Mouse (Mus musculus): ENCODE measurements around the gene Uxs1. TPM values are rescaled to one million over a fixed set of nuclear protein-coding genes. Genes with fewer than 3 reads are reported as not detected.

Uxs1 gene
- 10 to 100 TPM; 11.4 to 15.0 TPM for total RNA-seq (2021)
- long read RNA-seq, experiment 1, full-length matches to known transcripts, result 3 of 8 reads
- long read RNA-seq, experiment 1, partial matches to known transcripts, result 2 of 8 reads
- long read RNA-seq, experiment 1, other reads (novel, unspliced or antisense), result 3 of 8 reads
- long read RNA-seq, experiment 2, full-length matches to known transcripts, result 7 of 13 reads
- long read RNA-seq, experiment 2, partial matches to known transcripts, result 0 of 13 reads
- long read RNA-seq, experiment 2, other reads (novel, unspliced or antisense), result 6 of 13 reads

- intact Hi-C loops (cut with DNase I; ENCODE audit: low total_unique reads), result no loop called here
- peak; percentile 98 for DNase-seq
Observed at GRCm38 (mm10) chr1:43827763-43828194, at the start of gene Uxs1. Gene Uxs1 (minus strand): TSS chr1:43827800.

- DNase-seq, result no peak
- intact Hi-C loops (cut with DNase I; ENCODE audit: low total_unique reads), result no loop called here
Observed at GRCm38 (mm10) chr1:43877233-43877632, 49.6 kb upstream of the Uxs1 start.

GRCm38 (mm10) chr1:43871116-43871515, 43.5 kb upstream of the Uxs1 start:
- intact Hi-C loops (cut with DNase I; ENCODE audit: low total_unique reads), result no loop called here

DNA sequence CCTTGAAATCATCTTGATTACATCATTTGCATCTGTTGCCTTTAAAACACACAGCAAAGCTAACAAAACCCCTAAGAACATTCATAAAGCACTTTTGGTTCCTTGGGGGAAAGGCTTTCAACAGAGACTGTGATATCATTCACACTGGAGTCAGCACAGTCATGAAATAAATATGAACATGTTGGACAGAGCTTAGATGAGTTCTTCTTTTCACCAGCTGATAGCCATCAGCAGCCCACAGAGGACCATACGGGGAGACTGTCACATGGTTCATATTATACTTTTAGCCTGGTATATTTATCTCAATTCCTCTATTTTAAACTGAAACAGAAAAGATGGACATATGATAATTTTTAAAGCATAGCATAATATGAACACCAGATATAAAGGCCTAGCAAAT, 40.9 kb upstream of the Uxs1 start:
- intact Hi-C loops (cut with DNase I; ENCODE audit: low total_unique reads), result no loop called here
- DNase-seq, result no peak

More at GRCm38 (mm10) chr1:43871116-43871515, 43.5 kb upstream of the Uxs1 start:
- DNase-seq, result no peak

DNA sequence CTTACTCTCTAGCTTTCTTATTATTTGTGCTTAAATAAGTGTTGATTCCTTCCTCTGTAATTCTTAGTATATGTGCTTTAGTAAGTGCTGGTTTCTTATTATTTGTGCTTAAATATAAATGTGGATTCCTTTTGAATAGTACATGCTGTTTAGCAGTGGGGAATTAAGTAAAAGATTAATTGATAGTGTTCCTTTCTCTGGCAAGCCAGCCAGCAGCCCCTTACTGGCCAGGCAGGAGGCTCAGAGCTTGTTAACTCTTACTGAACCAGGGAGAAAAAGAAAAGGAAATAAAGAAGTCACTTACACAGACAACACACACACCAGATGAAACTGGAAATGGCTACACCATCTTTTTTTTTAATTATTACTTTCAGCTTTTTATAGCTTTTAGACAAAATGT, 37.2 kb upstream of the Uxs1 start:
- intact Hi-C loops (cut with DNase I; ENCODE audit: low total_unique reads), result no loop called here
- no peak for DNase-seq

GRCm38 (mm10) chr1:43862614-43863013, 35.0 kb upstream of the Uxs1 start:
- intact Hi-C loops (cut with DNase I; ENCODE audit: low total_unique reads), result no loop called here
- no peak for DNase-seq

- intact Hi-C loops (cut with DNase I; ENCODE audit: low total_unique reads), result no loop called here
- no peak for DNase-seq
Observed at GRCm38 (mm10) chr1:43858988-43859387, 31.4 kb upstream of the Uxs1 start.

DNA sequence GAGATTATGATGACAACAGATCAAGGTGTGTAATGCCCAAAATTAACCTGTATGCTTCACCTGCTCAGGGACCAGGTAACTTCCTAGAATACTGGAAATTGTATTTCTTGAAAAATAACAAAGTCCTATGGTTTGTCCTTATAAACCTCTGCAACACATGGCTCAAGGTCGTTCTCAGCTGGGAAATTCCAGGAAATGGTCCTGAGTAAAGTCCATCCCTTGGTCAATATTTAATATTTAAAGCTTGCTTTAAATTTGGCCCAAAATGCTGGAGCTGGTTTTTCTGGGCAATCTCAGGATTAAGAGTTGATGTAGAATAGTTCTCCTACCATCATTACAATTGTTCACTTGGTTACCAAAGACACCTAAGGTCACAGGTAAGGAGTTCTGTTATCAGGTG, 30.1 kb upstream of the Uxs1 start:
- intact Hi-C loops (cut with DNase I; ENCODE audit: low total_unique reads), result no loop called here
- DNase-seq, result no peak

- DNase-seq, result no peak
- intact Hi-C loops (cut with DNase I; ENCODE audit: low total_unique reads), result no loop called here
Observed at GRCm38 (mm10) chr1:43855591-43855990, 28.0 kb upstream of the Uxs1 start.

DNA sequence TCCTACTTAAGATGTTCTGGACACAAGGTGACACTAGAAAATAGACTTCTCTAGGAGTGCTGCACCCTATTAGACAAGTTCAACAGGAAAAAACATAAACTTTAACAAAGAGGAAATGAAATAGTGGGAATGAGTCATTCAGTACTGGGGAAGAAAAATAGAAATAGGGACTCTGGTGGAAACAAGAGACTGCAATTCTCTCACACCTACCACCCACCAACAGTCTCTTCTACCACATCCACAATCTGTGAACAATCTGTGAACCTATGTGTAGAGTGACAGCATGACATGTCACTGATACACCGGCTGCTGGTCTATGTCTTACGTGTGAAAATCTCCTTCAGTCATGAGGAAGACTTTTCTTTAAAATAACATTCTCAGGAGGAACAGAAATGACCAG, 15.8 kb upstream of the Uxs1 start:
- intact Hi-C loops (cut with DNase I; ENCODE audit: low total_unique reads), result no loop called here
- DNase-seq, result no peak

DNA sequence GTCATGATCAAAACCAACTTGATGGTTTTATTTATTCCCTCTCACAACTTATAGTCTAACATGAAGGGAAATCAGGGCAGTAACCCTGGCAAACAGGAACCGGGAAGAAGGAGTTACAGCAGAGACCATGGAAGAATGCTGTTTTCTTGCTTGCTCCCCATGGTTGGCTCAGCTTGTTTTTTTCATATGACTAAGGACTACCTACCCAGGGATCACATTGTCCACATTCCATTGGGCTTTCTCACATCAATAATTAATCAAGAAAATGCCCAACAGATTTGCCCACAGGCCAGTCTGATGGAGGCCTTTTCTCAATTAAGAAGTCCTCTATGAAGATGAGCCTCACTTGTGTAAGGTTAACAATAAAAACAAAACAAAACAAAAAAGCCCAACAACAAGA, 9.6 kb upstream of the Uxs1 start:
- intact Hi-C loops (cut with DNase I; ENCODE audit: low total_unique reads), result no loop called here
- DNase-seq, result no peak

GRCm38 (mm10) chr1:43830096-43830495, 2.5 kb upstream of the Uxs1 start:
- DNase-seq, result no peak
- intact Hi-C loops (cut with DNase I; ENCODE audit: low total_unique reads), result no loop called here

DNA sequence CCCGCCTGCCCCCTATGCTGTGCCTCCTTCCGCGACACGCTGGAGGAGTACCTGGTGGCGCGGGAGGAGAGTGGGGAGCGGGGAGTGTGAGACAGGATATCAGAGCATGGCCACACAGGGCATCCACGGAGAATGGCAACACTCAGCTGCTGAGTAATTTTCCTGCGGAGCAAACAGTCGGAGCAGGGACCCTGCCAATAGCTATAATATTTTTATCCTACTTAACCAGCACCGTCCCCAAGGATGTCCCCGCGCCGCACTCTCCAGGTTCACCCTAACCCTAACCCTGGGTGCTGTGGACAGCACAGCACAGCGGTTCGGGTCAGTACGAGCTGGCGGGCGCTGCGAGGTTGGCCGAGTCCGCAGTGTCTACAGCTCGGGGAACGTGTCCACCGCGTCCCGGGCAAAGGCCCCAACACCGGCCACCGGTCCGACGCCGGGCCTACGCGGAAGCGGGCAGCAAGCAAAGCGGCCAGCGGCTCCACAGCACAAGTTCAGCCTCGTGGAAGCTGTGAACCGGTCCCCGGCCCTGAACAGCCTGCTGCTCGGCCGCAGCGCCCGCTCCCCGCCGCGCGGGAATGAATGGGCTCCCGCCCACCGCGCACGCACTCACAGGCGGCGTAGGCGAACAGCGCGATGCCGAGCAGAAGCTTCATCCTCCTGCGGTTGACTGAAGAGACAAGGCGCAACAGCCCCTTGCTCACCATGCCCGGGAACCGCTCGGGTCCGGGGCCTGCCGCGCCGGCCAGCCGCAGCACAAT, 418 bp downstream of the Uxs1 start:
- DNase-seq, result peak; percentile 52
- intact Hi-C loops (cut with DNase I; ENCODE audit: low total_unique reads), result no loop called here

DNA sequence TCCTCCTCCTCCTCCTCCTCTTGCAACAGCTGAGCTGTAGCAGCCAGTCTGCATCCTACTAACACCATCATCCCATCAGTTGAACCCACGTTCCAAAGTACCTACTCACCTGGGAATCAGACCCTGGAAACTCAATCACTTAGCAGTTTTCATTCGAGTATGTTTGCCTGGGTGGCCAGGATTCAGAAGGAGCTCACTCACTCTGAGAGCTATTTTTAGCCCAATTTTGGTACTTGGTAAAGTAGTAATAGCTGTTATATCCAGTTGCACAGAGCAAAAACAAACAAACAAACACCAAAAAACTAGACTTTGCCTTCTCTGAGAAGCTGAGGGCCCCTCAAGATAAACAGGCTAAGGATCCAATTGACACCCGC, 985 bp downstream of the Uxs1 start:
- intact Hi-C loops (cut with DNase I; ENCODE audit: low total_unique reads), result no loop called here
- no peak for DNase-seq

- intact Hi-C loops (cut with DNase I; ENCODE audit: low total_unique reads), result no loop called here
- DNase-seq, result no peak
Observed at GRCm38 (mm10) chr1:43823406-43823805, 4.2 kb downstream of the Uxs1 start.

- intact Hi-C loops (cut with DNase I; ENCODE audit: low total_unique reads), result no loop called here
- DNase-seq, result no peak
Observed at GRCm38 (mm10) chr1:43822586-43822985, 5.0 kb downstream of the Uxs1 start.

GRCm38 (mm10) chr1:43821804-43822203, 5.8 kb downstream of the Uxs1 start:
- intact Hi-C loops (cut with DNase I; ENCODE audit: low total_unique reads), result no loop called here
- no peak for DNase-seq

DNA sequence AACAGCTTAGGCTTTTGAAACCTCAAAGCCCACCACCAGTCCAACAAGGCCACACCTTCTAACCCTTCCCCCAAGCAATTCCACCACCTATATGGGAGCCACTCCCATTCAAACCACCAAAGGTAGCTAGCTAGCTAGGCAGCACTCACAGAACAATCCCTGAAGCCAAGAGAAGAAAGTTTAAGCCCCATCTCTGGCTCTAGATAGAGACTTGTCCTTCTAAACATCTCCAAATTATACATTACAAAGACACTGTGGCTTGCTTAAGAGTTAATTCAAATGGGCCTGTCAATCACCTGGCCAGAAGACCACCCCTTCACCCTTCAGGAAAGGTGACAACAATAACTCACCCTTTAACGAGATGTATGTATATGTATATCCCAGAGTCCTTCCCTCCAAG, 7.0 kb downstream of the Uxs1 start:
- intact Hi-C loops (cut with DNase I; ENCODE audit: low total_unique reads), result no loop called here
- DNase-seq, result no peak

DNA sequence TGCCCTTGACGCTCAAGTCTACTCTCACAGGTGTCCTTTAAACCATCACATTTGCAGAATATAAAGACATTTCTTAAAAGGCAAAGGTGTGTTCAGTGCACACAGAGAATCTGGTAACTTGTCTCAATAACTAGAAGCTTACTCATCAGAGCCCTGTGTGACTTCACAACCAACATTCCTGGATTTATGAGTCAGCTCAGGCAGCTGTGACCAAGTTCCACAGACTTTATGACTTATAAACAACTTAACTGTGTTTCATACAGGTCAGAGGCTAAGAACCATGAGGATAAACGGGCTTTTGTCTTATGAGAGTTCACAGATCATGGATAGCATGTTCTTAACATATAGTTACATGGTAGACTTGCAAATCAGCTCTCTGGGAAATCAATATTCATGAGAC, 8.5 kb downstream of the Uxs1 start:
- intact Hi-C loops (cut with DNase I; ENCODE audit: low total_unique reads), result no loop called here
- DNase-seq, result no peak

DNA sequence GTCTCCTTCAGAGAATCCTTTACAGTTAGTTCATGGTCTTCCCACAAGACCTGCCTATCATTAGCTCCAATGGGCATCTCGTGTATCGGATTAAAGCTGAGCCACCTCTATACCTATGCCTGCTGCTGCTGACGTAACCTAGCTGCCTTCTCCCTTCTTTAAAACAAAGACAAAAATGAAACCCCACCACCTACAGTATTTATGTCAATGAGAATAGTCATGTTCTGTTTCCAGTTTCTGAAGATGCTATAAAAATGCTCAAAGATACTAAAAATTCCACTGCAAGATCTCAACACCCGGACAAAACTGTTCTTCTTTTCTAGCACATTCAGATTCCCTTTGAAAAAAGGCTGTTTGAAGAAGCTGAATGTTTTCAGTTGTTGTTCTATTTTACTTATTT, 9.2 kb downstream of the Uxs1 start:
- intact Hi-C loops (cut with DNase I; ENCODE audit: low total_unique reads), result no loop called here
- DNase-seq, result no peak

DNA sequence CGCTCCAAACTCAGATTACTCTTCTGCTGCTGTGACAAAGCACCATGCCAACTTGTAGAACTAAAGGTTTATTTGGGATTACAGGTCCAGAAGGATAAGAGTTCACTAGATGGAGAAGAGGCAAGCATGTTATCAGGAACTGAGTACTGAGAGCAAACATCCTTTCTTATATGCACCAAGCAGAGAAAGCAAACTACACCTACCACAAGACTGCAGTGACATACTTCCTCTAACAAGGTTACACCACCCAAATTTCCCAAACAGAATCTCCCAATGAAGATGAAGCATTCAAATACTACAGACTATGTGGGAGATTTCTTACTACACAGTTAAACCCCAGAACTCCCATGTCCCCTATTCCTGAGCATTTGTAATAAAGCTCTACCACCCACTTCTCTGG, 15.8 kb downstream of the Uxs1 start:
- no peak for DNase-seq
- intact Hi-C loops (cut with DNase I; ENCODE audit: low total_unique reads), result no loop called here
